Mouse (Mus musculus) cerebellum, postnatal 10 days (tissue): ENCODE measurements around the gene Gm3149.
A peak's percentile ranks its signal among the peaks of the same experiment; 100 is the strongest.
"Not testable (repeated sequence)": the region's sequence is repeated elsewhere in the genome, so short reads cannot be mapped to it uniquely, and the experiment has no call there.

Experiments
- DNase-seq, 2 experiments: peaks; one replicate each; pipeline ENCODE4 v3.0.0; 2021; ENCODE audit warnings: mixed read lengths in 2 of 2

The Gm3149 gene

DNA sequence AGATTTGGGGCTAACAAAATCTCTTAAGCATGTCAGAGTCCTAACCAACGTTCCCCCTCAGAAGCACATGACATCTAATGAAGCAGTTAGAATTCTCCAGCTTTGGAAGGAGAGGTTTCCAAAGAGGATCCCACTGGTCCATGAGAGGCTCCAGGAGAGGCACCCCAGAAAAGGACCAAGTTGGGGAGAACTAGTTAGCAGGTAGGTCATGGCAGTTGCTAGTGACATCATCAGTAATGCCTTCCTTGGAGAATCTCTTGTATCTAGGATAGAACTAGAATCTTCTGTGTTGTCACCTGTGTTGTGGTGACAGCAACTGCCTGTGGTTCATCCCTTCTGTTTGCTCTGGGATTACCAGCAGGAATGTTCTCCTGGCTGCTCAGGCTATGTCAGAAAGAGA lies at the start of gene Gm3149:
Gene Gm3149, plus strand, starts transcription at position 301 of the 400 bp plus-strand sequence.
- DNase-seq: not testable (repeated sequence)

DNA sequence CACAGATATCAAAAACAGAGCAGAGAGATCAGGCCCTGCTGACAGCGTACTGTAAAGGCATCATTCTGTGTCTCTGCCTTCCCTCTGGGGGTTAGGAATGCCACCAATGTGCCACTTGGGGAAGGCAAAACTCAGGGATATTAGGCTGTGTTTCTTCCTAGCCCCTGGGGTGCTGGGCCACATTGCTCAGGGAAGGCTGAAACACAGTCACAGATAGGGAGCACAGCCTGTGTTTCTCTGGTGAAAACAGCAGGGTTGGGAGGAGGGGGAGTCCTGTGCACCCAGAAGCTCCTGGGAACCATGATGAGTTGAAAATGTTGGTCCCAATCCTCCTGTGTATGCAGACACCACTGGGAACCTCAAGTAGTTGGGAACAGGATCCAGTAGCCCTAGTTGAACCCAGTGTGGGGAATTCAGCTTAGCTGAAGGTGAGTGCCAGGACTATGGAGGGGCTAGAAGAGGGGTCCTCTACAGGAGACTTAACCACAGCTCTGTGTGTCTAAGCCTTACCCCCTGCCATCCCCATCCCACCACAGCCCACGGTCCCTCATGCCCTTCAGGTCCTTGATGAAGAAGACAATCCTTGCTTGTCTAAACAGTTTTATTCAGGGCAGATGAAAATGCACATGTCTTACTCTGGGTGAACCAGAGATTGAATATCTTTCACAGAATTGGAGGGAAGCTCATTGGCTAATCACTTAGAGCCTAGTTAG lies 47.7 kb upstream of the Gm3149 start:
- DNase-seq: not testable (repeated sequence)

DNA sequence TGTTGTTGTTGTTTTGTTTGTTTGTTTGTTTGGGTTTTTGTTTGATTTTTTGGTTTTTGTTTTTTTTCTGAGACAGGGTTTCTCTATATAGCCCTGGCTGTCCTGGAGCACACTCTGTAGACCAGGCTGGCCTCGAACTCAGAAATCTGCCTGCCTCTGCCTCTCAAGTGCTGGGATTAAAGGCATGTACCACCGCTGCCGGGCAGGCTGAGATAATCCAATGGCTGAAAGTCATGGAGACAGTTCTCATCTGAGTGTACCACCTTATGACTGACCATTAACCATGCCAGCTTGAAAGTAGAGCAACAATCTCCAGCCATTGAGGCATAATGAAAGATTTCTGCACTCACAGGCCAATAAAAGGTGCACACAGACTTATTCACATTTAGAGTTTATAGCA lies 37.3 kb upstream of the Gm3149 start:
- DNase-seq: not testable (repeated sequence)

DNA sequence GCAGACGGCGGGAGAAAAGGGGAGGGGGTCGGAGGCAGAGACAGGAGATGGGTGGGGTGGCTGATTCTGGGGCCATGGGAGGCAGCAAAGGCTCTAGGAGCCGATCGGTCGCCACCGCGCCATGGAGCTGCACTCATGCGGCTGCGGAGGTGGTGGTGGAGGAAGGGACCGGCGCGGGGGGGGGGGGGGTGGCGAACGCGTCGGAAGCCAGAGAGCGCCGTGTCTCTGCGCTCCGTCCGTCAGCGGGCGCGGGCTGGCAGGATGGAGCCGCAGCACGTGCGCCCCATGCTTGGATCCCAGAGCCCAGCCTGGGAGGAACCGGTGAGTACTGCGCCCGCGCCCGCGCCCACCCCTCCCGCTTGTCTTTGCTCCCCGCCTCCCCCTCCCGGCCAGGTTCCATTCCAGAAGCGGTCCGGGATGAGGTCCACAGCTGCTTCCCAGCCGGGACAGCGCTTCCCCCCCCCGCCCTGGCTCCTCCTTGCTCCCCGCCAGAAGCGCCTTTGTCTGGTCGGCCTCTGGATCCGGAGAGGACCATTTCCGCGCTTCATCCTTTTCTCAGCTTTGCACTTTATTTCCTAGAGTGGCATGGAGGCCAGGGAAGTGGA lies 17.5 kb downstream of the Gm3149 start, which contains the start of gene 2610042L04Rik:
Gene 2610042L04Rik, plus strand, starts transcription at position 288 of the 605 bp plus-strand sequence.
- peak; percentile 6 to 9 for DNase-seq

DNA sequence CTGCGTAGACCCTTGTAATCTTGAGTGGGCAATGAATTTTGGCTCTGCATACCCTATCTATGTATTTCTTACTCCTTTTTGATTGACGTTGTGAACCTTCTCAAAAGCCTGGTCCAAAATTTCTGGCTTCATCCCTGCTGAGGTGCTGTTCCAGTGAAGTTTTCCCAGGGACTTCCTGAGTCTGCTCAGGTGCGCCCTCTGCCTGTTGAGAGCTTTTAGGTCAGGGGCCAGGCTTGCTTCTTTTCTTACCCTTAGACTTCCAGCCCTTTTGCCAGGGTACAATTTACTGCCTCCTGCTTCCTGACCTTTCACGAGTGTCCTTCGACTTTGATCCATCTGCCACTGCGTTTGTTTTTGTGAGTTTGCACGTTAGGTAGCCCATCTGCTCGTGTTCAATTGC lies 18.4 kb downstream of the Gm3149 start:
- DNase-seq: peak; percentile 8 to 17

DNA sequence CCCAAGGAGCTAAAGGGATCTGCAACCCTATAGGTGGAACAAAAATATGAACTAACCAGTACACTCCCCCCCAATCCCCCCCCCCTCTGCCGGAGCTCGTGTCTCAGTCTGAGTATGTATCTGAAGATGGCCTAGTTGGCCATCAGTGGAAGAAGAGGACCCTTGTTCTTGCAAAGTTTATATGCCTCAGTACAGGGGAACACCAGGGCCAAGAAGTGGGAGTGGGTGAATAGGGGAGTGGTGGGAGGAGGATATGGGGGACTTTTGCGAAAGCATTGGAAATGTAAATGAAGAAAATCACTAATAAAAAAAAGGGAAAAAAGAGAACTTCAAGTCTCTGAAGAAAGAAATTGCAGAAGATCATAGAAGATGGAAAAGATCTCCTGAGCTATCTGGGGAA lies 51.9 kb downstream of the Gm3149 start:
- DNase-seq: not testable (repeated sequence)

DNA sequence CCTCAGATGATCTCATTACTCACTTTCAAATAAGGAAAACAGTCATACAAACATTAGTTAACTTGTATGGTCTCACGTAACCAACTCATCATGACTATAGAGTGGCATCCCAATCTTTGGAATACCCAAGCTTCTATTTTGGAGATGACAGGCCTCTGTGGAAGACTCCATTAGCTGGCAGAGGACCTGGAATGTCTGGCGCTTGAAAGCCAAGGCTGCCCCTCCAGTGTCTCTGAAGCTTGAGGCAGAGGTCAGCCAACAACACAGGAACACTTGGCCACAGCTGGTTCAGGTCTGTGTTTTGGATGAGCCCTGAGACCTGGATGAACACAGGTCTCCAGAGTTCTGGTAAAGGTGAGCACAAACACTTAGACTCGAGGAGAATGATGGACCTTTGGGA lies 52.6 kb downstream of the Gm3149 start:
- not testable (repeated sequence) for DNase-seq
